Mouse (Mus musculus): ENCODE results near the gene Txndc5. TPM values are rescaled to one million over a fixed set of nuclear protein-coding genes. Genes with fewer than 3 reads are reported as not detected.
A peak's percentile ranks its signal among the peaks of the same experiment; 100 is the strongest.

Gene Txndc5
- polyA plus RNA-seq, 1 experiment from 2014 or later: 155 TPM

- no peak overlapping the region for H3K27ac ChIP-seq (replicated peaks)
- no peaks in the 10 kb centered on the region for H3K36me3 ChIP-seq
- H3K27me3 ChIP-seq (ENCODE audit: low read depth, poor library complexity, severe bottlenecking): no peaks in the 10 kb centered on the region
- no peaks in the 10 kb centered on the region for H3K9me3 ChIP-seq (replicated peaks)
- 86% methylated on average over 6 of the region's 6 CpGs for WGBS
- no peak for DNase-seq (ENCODE audit: low spot score)
- peaks cover 15% of the 10 kb centered on the region for H3K4me1 ChIP-seq
- no peak overlapping the region for H3K4me3 ChIP-seq
Observed at GRCm38 (mm10) chr13:38486767-38487166, 41.9 kb downstream of the Txndc5 start.

GRCm38 (mm10) chr13:38484701-38485100, 43.9 kb downstream of the Txndc5 start:
- H3K9me3 ChIP-seq (replicated peaks): no peaks in the 10 kb centered on the region
- H3K27ac ChIP-seq (replicated peaks): no peak overlapping the region
- WGBS: 87% methylated on average over 5 of the region's 5 CpGs

GRCm38 (mm10) chr13:38481021-38481420, 47.6 kb downstream of the Txndc5 start:
- no peaks in the 10 kb centered on the region for H3K36me3 ChIP-seq
- no peaks in the 10 kb centered on the region for H3K27me3 ChIP-seq (ENCODE audit: low read depth, poor library complexity, severe bottlenecking)
- H3K4me3 ChIP-seq: no peak overlapping the region
- no peak overlapping the region for H3K27ac ChIP-seq (replicated peaks)
- no peaks in the 10 kb centered on the region for H3K9me3 ChIP-seq (replicated peaks)
- peaks cover 9% of the 10 kb centered on the region for H3K4me1 ChIP-seq
- 92% methylated on average over 7 of the region's 7 CpGs for WGBS
- DNase-seq (ENCODE audit: low spot score): no peak

More at GRCm38 (mm10) chr13:38484701-38485100, 43.9 kb downstream of the Txndc5 start:
- Histone ChIP-seq H3K36me3 (no peaks in the 10 kb centered on the region), H3K4me3 (no peak overlapping the region), H3K4me1 (peaks cover 15% of the 10 kb centered on the region), H3K27me3 (ENCODE audit: low read depth, poor library complexity, severe bottlenecking) (no peaks in the 10 kb centered on the region)
- no peak for DNase-seq (ENCODE audit: low spot score)

- H3K27me3 ChIP-seq (ENCODE audit: low read depth, poor library complexity, severe bottlenecking): no peaks in the 10 kb centered on the region
- H3K36me3 ChIP-seq: no peaks in the 10 kb centered on the region; the same call in 1 of the 2 replicates
- peak overlapping the region; percentile 50 for H3K27ac ChIP-seq (replicated peaks)
- no peak overlapping the region for H3K4me3 ChIP-seq
- peaks cover 5% of the 10 kb centered on the region for H3K4me1 ChIP-seq
- 28% methylated on average over 8 of the region's 8 CpGs for WGBS
- DNase-seq (ENCODE audit: low spot score): peak; percentile 34
- H3K9me3 ChIP-seq (replicated peaks): no peaks in the 10 kb centered on the region
Observed at GRCm38 (mm10) chr13:38476936-38477335, 51.7 kb downstream of the Txndc5 start.

DNA sequence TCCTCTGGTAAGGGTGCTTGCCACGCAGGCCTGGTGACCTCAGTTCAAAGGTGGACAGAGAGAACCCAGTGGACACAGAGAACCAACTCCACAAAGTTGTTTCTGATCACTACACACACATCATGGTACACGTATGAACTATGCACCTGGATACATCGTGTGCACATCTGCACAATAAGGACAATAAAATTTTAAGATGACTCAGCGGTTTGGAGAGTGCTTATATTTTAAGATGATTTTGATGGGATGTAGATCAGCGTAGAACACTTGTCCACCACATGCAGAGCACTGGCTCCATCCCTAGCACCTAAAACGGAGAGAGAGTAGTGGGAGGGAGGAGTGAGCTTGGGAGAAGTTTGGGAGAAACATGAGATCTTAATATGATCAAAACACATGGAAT, 55.1 kb downstream of the Txndc5 start:
- Histone ChIP-seq H3K36me3 (no peaks in the 10 kb centered on the region; the same call in 1 of the 2 replicates), H3K4me1 (peaks cover 4% of the 10 kb centered on the region), H3K27me3 (ENCODE audit: low read depth, poor library complexity, severe bottlenecking) (no peaks in the 10 kb centered on the region), H3K4me3 (no peak overlapping the region), H3K9me3 (replicated peaks) (no peaks in the 10 kb centered on the region), H3K27ac (replicated peaks) (no peak overlapping the region)
- 91% methylated on average over 6 of the region's 6 CpGs for WGBS
- no peak for DNase-seq (ENCODE audit: low spot score)

DNA sequence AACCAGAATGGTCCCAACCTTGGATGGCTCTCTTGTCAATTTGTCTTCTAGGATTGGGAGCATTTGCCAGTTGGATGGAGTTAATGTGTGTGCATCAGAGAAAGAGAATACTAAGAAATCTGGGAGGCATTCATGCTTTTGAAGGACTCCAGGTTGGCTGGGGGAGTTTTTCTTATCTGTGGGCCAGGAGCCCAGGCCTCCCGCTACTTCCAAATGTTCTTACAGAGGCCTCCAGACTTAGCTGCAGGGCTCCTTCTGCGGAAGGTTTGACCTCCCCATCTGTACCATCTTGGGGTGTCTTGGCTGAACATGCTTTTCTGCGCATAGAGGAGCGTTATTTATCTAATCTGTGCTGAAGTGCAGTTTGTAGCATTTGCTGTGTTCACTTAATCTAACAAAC, 56.0 kb downstream of the Txndc5 start:
- no peak for DNase-seq (ENCODE audit: low spot score)
- Histone ChIP-seq H3K4me3 (no peak overlapping the region), H3K27me3 (ENCODE audit: low read depth, poor library complexity, severe bottlenecking) (no peaks in the 10 kb centered on the region), H3K36me3 (no peaks in the 10 kb centered on the region; the same call in 1 of the 2 replicates), H3K4me1 (peaks cover 4% of the 10 kb centered on the region), H3K9me3 (replicated peaks) (no peaks in the 10 kb centered on the region), H3K27ac (replicated peaks) (no peak overlapping the region)
- WGBS: 97% methylated on average over 4 of the region's 4 CpGs

GRCm38 (mm10) chr13:38470882-38471281, 57.7 kb downstream of the Txndc5 start:
- 83% methylated on average over 5 of the region's 5 CpGs for WGBS
- Histone ChIP-seq H3K27me3 (ENCODE audit: low read depth, poor library complexity, severe bottlenecking) (no peaks in the 10 kb centered on the region), H3K36me3 (no peaks in the 10 kb centered on the region; the same call in 1 of the 2 replicates)

DNA sequence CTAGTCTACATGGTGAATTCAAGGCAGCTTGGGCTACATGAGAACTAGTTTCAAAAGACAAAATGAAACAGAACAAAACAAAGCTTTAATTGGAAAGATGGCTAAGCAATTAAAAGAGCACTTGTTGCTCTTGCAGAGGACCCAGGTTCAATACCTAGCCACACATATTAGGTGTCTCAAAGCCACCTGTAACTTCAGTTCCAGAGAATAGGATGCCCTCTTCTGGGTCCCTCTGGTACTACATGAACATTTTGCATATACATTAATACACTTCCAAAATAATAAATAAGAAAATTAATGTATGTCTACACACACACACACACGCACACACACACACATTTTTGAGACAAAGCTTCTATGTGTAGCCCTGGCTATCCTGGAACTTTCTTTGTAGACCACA, 65.2 kb downstream of the Txndc5 start:
- Histone ChIP-seq H3K9me3 (replicated peaks) (no peaks in the 10 kb centered on the region), H3K27ac (replicated peaks) (no peak overlapping the region), H3K36me3 (no peaks in the 10 kb centered on the region), H3K4me3 (no peak overlapping the region), H3K27me3 (ENCODE audit: low read depth, poor library complexity, severe bottlenecking) (no peaks in the 10 kb centered on the region), H3K4me1 (0 out of 2 replicates have a peak, but pooled peaks cover 4% of the 10 kb centered on the region)
- WGBS: 72% methylated on average over 1 of the region's 1 CpGs
- DNase-seq (ENCODE audit: low spot score): no peak

More at GRCm38 (mm10) chr13:38470882-38471281, 57.7 kb downstream of the Txndc5 start:
- no peak for DNase-seq (ENCODE audit: low spot score)
- H3K27ac ChIP-seq (replicated peaks): no peak overlapping the region
- no peaks in the 10 kb centered on the region for H3K9me3 ChIP-seq (replicated peaks)
- H3K4me3 ChIP-seq: no peak overlapping the region
- no peaks in the 10 kb centered on the region for H3K4me1 ChIP-seq

DNA sequence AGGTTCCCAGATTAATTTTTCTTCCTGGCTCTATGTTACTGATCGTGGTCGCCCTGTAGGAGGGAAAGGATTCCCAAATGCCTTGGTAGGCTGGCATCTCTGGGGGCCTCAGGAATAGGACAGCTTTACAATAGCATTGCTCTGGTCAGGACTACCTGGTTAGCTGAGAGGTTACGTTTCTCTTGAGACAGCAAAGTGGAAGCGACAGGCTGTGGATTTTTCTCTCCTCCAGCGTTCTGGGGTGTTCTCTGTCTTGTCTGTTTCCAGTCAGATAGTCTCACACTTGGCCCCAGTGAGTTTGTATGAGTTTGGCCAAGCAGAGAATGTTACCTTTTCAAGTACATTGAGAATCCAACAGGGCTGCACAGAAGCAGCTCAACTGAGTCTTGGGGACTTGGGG, 77.2 kb downstream of the Txndc5 start:
- 75% methylated on average over 5 of the region's 5 CpGs for WGBS
- Histone ChIP-seq H3K27ac (replicated peaks) (no peak overlapping the region), H3K4me1 (peaks cover 12% of the 10 kb centered on the region), H3K4me3 (no peak overlapping the region), H3K36me3 (no peaks in the 10 kb centered on the region), H3K9me3 (replicated peaks) (no peaks in the 10 kb centered on the region), H3K27me3 (ENCODE audit: low read depth, poor library complexity, severe bottlenecking) (no peaks in the 10 kb centered on the region)
- no peak for DNase-seq (ENCODE audit: low spot score)

Other genes starting within 250 kb of the Txndc5 start
- 2.5 and 2.7 TPM in 2 replicates for gene Bmp6, start 183.7 kb downstream of the Txndc5 start, polyA plus RNA-seq (2016; fragmentation: Nextera tagmentation; extraction: Ambion mirVana)
- gene Bloc1s5, start 106.3 kb upstream of the Txndc5 start, polyA plus RNA-seq (2016; fragmentation: Nextera tagmentation; extraction: Ambion mirVana): 26.7 and 27.8 TPM in 2 replicates
- gene Eef1e1, start 130.2 kb upstream of the Txndc5 start, polyA plus RNA-seq (2016; fragmentation: Nextera tagmentation; extraction: Ambion mirVana): 68.5 and 73.9 TPM in 2 replicates

All from midbrain, embryonic 10.5 days (tissue).